Mouse (Mus musculus) kidney, postnatal 0 days (tissue): ENCODE data around the gene Il13. TPM values are rescaled to one million over a fixed set of nuclear protein-coding genes. Genes with fewer than 3 reads are reported as not detected.

Experiments
- ATAC-seq: fragments of 200-750 bp; cut with Nextera tagmentation; replicated peaks from 2 replicates; pipeline ENCODE4 v1.8.0; 2017; ENCODE audit warnings: low read depth, moderate number of reproducible peaks, moderate TSS enrichment, moderate library complexity; ENCODE audit not compliant: low FRiP score
- DNase-seq: peaks from one replicate; pipeline ENCODE4 v3.0.0-alpha.2; 2016; ENCODE audit warnings: low spot score
- H3K27ac ChIP-seq: fragments of 300-500 bp; sonication (generic); 2 replicates; pipeline ENCODE4 v1.5.1; 2014; ENCODE audit warnings: mild to moderate bottlenecking
- H3K27me3 ChIP-seq: fragments of 300-500 bp; sonication (generic); 2 replicates; pipeline ENCODE4 v1.6.1; 2014; ENCODE audit warnings: low read length, mixed read lengths; ENCODE audit not compliant: insufficient read depth
- H3K36me3 ChIP-seq: fragments of 300-500 bp; sonication (generic); 2 replicates; pipeline ENCODE4 v1.6.1; 2014; ENCODE audit warnings: low read length, mixed read lengths; ENCODE audit not compliant: insufficient read depth
- H3K4me1 ChIP-seq: fragments of 300-500 bp; sonication (generic); replicated peaks from 2 replicates; pipeline ENCODE4 v1.6.1; 2014; ENCODE audit warnings: antibody characterized with exemption, low read length, mixed read lengths; ENCODE audit not compliant: insufficient read depth
- H3K4me2 ChIP-seq: fragments of 300-500 bp; sonication (generic); 2 replicates; pipeline ENCODE4 v1.6.1; 2014; ENCODE audit warnings: mild to moderate bottlenecking, low read length, moderate library complexity, mixed read lengths
- H3K4me3 ChIP-seq: fragments of 300-500 bp; sonication (generic); replicated peaks from 2 replicates; pipeline ENCODE4 v1.5.1; 2014; ENCODE audit warnings: low read depth, low read length
- H3K9ac ChIP-seq: fragments of 300-500 bp; sonication (generic); 2 replicates; pipeline ENCODE4 v1.6.1; 2014; ENCODE audit warnings: low read depth, low read length
- H3K9me3 ChIP-seq: fragments of 300-500 bp; sonication (generic); replicated peaks from 2 replicates; pipeline ENCODE4 v1.6.1; 2016; ENCODE audit warnings: low read length, inconsistent platforms, mixed read lengths
- CTCF ChIP-seq: IDR thresholded peaks from 2 replicates; pipeline ENCODE4 v1.5.1; 2016; ENCODE audit warnings: antibody characterized with exemption, low read depth, mild to moderate bottlenecking, moderate library complexity
- WGBS: fragments of 180-500 bp; shearing (Covaris S2); extraction: QIAGEN DNeasy Blood & Tissue Kit; methylation state at CpG from one replicate; pipeline ENCODE4 v1.1.7; 2014; 5-methylcytosine and 5-hydroxymethylcytosine counted together
- polyA plus RNA-seq: library from polyadenylated mRNA; unstranded; fragments of >200 nt; fragmentation: Nextera tagmentation; extraction: Ambion mirVana; gene quantifications from 2 replicates; pipeline ENCODE4 v1.2.1, GENCODE M21; 2015

Gene Il13
- polyA plus RNA-seq, 1 experiment from 2014 or later = not detected

GRCm38 (mm10) chr11:53662794-53663674 is 28.5 kb upstream of the Il13 start:
- TF ChIP-seq CTCF = no peak
- H3K4me3 ChIP-seq = no peak overlapping the region
- no peaks in the 10 kb centered on the region for H3K9me3 ChIP-seq
- H3K4me2 ChIP-seq = no peak overlapping the region
- ATAC-seq (no peak), DNase-seq (no peak)
- H3K36me3 ChIP-seq = peaks cover 18% of the 10 kb centered on the region; the same call in 1 of the 2 replicates
- 65% methylated on average over 14 of the region's 14 CpGs for WGBS
- H3K27ac ChIP-seq = no peak overlapping the region
- H3K9ac ChIP-seq = no peak overlapping the region
- no peaks in the 10 kb centered on the region for H3K27me3 ChIP-seq
- H3K4me1 ChIP-seq = no peaks in the 10 kb centered on the region

- no peaks in the 10 kb centered on the region for H3K27me3 ChIP-seq
- H3K4me2 ChIP-seq = no peak overlapping the region
- TF ChIP-seq CTCF = no peak
- no peak overlapping the region for H3K4me3 ChIP-seq
- H3K9ac ChIP-seq = no peak overlapping the region
- ATAC-seq = no peak
- no peak for DNase-seq
- WGBS = 82% methylated on average over 6 of the region's 6 CpGs
- no peak overlapping the region for H3K27ac ChIP-seq
- no peaks in the 10 kb centered on the region for H3K9me3 ChIP-seq
- H3K36me3 ChIP-seq = peaks cover 15% of the 10 kb centered on the region; the same call in 1 of the 2 replicates
- H3K4me1 ChIP-seq = no peaks in the 10 kb centered on the region
Observed at GRCm38 (mm10) chr11:53657828-53658227, 23.3 kb upstream of the Il13 start.

DNA sequence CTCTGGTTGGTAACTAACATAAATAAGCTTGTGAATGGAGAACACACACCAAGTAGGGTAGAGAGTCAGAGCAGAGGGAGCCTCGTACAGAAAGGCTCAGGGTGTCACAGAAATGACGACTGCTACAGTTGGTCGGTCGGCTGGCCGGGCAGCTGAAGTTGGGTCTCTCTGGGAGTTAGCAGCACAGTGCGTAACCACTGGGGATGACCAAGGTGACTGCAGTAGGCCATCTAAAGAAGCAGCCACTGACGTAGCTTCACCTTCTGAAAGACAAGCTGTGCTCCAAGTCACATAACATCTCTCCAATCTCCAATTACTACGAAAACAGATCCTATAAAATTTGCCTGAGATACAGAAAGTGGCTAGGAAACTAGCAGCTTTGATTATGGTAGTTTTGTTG is 22.9 kb upstream of the Il13 start:
- WGBS = 67% methylated on average over 8 of the region's 8 CpGs
- H3K4me1 ChIP-seq = no peaks in the 10 kb centered on the region

DNA sequence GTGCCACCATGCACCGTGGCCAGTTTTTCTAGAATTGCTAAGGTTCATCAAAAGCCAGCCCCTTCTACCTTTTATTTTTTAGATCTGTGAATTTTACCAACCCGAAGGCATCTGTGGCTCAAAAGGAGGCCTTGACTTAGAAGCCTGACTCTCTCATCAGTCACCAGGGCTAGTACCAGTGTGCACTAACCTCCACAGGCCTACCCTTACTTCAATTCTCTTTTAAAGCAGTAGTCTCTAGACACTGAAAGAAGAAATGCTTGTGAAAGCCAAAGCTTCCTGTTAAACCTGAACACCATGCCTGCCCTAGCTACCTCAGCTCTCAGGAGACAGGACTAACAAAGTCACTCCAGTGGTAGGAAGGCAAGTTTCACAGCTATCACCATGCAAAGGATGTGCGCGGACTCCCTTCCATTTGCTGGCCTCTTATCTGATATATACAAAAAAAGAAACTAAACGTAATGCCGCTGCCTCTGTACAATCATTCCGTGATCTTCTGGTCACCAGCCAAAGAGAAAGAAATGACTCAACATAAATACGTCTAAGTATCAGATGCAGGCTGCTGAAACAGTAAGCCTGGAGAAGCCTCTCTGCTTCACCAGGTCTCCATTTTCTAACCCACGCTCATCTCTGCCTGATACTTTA is 22.2 kb upstream of the Il13 start:
- DNase-seq = no peak
- WGBS = 81% methylated on average over 9 of the region's 9 CpGs

More for the DNA sequence above, 22.9 kb upstream of the Il13 start:
- no peak for DNase-seq
- Histone ChIP-seq H3K36me3 (peaks cover 15% of the 10 kb centered on the region; the same call in 1 of the 2 replicates), H3K9ac (no peak overlapping the region), H3K9me3 (no peaks in the 10 kb centered on the region), H3K4me2 (no peak overlapping the region), H3K27ac (no peak overlapping the region), H3K4me3 (no peak overlapping the region), H3K27me3 (no peaks in the 10 kb centered on the region)
- no peak for ATAC-seq
- TF ChIP-seq CTCF = no peak

GRCm38 (mm10) chr11:53655043-53655442 is 20.5 kb upstream of the Il13 start:
- no peak overlapping the region for H3K9ac ChIP-seq
- H3K4me3 ChIP-seq = no peak overlapping the region
- no peak for TF ChIP-seq CTCF
- no peaks in the 10 kb centered on the region for H3K9me3 ChIP-seq
- no peaks in the 10 kb centered on the region for H3K27me3 ChIP-seq
- H3K4me2 ChIP-seq = no peak overlapping the region
- no peaks in the 10 kb centered on the region for H3K4me1 ChIP-seq
- H3K27ac ChIP-seq = no peak overlapping the region
- H3K36me3 ChIP-seq = peaks cover 33% of the 10 kb centered on the region
- DNase-seq (no peak), ATAC-seq (no peak)
- 84% methylated on average over 5 of the region's 5 CpGs for WGBS

More for the DNA sequence above, 22.2 kb upstream of the Il13 start:
- no peak overlapping the region for H3K4me3 ChIP-seq
- no peak overlapping the region for H3K27ac ChIP-seq
- peaks cover 20% of the 10 kb centered on the region; the same call in 1 of the 2 replicates for H3K36me3 ChIP-seq
- H3K9me3 ChIP-seq = no peaks in the 10 kb centered on the region
- no peaks in the 10 kb centered on the region for H3K27me3 ChIP-seq
- TF ChIP-seq CTCF = no peak
- H3K4me2 ChIP-seq = no peak overlapping the region
- ATAC-seq = no peak
- no peaks in the 10 kb centered on the region for H3K4me1 ChIP-seq
- H3K9ac ChIP-seq = no peak overlapping the region

GRCm38 (mm10) chr11:53652427-53652826 is 17.9 kb upstream of the Il13 start:
- 90% methylated on average over 2 of the region's 2 CpGs for WGBS
- Histone ChIP-seq H3K36me3 (peaks cover 39% of the 10 kb centered on the region), H3K4me1 (no peaks in the 10 kb centered on the region), H3K27me3 (no peaks in the 10 kb centered on the region), H3K27ac (no peak overlapping the region), H3K4me3 (no peak overlapping the region), H3K9me3 (no peaks in the 10 kb centered on the region), H3K9ac (no peak overlapping the region), H3K4me2 (no peak overlapping the region)
- no peak for DNase-seq
- ATAC-seq = no peak
- no peak for TF ChIP-seq CTCF
